Mouse (Mus musculus): ENCODE results near the gene Sf1. TPM values are rescaled to one million over a fixed set of nuclear protein-coding genes. Genes with fewer than 3 reads are reported as not detected.

The Sf1 gene
- polyA plus RNA-seq, 1 experiment = 47.9 TPM

DNA sequence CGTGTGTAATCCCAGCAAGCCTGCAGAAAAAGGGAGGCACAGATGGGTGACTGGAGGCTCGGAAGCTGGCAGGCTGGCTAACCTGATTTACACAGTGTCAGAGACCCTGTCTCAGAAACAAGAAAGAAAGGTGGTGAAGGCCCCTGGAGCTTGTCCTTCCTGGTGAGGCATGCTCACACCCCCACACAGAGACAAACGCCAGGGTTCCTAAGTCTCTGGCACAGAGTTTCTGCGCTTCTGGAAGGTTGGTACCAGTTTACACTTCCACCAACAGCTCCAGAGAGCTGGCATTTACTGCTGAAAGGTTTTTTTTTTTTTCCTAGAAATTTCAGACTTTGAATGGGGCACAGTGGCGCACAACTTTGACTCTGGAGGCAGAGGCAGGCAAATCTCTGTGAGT is 32.7 kb downstream of the Sf1 start:
- H3K4me3 ChIP-seq (ENCODE audit: insufficient read depth, low read depth, low read length) = no peak overlapping the region
- H3K27ac ChIP-seq (replicated peaks; ENCODE audit: low read depth, low read length) = no peak overlapping the region
- 0 out of 2 replicates have a peak, but pooled peaks cover 2% of the 10 kb centered on the region for H3K4me1 ChIP-seq (ENCODE audit: control insufficient read depth, insufficient read depth, insufficient read length, low read length)

DNA sequence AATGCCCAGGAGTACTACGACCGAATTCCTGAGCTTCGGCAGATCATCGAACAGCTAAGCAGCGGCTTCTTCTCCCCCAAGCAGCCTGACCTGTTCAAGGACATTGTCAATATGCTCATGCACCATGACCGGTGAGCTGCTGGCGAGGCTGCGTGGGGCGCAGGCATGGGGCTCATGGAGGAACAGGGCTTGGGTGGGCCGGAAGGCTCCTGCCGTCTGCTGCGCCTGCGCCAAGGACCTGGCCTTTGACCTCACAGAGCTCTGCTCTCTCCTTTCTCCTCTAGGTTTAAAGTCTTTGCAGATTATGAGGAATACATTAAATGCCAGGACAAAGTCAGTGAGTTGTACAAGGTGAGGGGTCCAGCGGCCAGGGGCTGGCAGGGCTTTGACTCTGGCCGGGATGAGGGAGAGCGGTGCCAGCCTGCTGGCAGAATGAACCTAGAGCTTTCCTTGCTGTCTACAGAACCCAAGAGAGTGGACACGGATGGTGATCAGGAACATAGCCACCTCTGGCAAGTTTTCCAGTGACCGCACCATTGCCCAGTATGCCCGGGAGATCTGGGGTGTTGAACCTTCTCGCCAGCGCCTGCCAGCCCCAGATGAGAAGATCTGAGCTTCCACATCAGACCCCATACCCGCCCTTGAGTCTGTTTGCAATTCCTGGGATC is 34.2 kb downstream of the Sf1 start:
- H3K4me3 ChIP-seq (ENCODE audit: insufficient read depth, low read depth, low read length) = no peak overlapping the region
- peak overlapping the region; percentile 82 for H3K27ac ChIP-seq (replicated peaks; ENCODE audit: low read depth, low read length)
- H3K4me1 ChIP-seq (ENCODE audit: control insufficient read depth, insufficient read depth, insufficient read length, low read length) = peaks cover 2% of the 10 kb centered on the region; the same call in 1 of the 2 replicates

DNA sequence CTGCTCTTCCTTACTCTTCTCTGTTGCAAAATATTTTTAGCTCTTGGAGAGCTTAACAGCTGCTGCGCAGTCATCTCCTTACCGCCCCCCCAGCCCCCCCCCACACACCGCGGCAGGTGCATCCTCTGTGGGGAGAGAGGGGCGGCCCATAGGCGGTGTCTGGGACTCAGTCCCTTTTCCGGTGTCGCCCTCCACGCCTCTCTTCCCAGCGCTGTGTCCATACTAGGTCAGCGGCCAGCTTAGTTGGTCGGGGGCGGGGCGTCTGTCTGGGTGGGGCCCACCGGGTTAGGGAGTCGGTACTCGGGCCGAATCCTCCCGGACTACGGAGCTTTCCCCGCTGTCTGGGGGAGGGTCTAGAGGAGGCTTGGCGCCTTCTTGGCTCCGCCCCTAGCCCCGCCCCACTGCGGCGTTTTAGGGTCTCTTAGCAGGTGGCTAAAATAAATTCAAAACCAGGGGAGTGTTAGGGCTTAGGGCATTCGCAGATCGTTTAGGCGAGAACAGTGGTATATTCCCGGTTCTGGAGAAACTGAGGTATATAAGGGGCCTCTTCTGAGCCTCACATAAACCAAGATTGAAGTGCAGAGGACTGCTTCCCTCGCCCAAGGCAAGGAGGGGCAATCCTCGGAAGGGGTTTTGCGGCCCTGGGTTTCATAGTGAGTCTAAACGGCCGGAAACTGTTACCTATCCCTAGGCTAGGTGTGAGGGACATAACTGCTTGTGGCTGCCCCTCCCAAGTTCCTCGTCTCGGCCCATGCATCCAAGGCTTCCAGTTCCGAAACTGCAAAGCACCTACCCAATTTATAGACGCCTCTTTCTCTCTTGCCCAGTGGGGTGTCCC is 35.2 kb downstream of the Sf1 start:
- Histone ChIP-seq H3K4me1 (ENCODE audit: control insufficient read depth, insufficient read depth, insufficient read length, low read length) (peaks cover 2% of the 10 kb centered on the region; the same call in 1 of the 2 replicates), H3K27ac (replicated peaks; ENCODE audit: low read depth, low read length) (peak overlapping the region; percentile 94), H3K4me3 (ENCODE audit: insufficient read depth, low read depth, low read length) (peak overlapping the region; percentile 78)

DNA sequence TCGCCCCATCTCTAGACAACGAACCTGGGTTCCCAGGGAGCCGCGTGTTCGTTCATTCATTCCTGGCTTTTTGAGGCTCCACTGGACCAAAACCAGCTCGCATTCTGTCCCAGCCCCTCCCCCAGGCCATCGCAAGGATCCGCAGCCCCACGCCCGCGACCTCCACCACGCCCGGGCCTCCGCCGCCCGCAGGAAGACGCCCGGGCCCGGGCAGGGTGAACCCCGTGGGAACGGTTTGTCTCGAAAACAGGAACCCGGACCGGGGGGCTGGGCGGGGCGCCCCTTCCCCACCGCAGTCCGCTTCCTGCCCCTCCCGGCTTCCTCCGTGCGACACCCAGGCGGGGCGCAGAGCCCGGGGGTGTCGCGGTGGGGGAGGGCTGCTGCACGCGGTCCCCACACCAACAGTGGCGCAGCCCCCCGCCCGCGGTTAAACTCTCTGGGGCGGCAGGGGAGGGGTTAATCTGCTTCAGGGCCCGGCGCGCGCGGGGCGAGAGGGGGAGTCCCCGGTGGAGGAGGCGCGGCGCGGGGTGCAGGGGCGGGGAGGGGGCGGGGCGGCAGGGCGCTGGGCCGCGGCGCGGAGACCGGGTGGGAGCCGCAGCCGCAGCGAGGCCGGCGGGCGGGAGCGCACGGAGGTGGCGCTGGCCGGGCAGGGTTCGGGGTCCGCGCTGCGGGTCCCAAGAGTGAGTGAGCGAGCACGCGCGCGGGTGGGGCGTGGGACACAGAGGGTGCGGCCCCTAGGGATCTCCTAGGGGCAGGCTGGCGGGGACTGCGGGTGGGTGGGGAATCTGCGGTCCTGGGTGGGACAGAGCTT is 36.0 kb downstream of the Sf1 start, which contains the start of gene Rasgrp2:
Rasgrp2 (plus strand) TSS at position 56 of the 811 bp plus-strand sequence.
- H3K4me1 ChIP-seq (ENCODE audit: control insufficient read depth, insufficient read depth, insufficient read length, low read length) = peaks cover 2% of the 10 kb centered on the region; the same call in 1 of the 2 replicates
- peak within 1 kb of the TSS; percentile 94 for H3K27ac ChIP-seq (replicated peaks; ENCODE audit: low read depth, low read length)
- H3K4me3 ChIP-seq (ENCODE audit: insufficient read depth, low read depth, low read length) = peak within 1 kb of the TSS; percentile 78

GRCm38 (mm10) chr19:6400096-6401086 is 36.9 kb downstream of the Sf1 start:
- Histone ChIP-seq H3K4me1 (ENCODE audit: control insufficient read depth, insufficient read depth, insufficient read length, low read length) (peaks cover 2% of the 10 kb centered on the region; the same call in 1 of the 2 replicates), H3K27ac (replicated peaks; ENCODE audit: low read depth, low read length) (peak overlapping the region; percentile 85)

DNA sequence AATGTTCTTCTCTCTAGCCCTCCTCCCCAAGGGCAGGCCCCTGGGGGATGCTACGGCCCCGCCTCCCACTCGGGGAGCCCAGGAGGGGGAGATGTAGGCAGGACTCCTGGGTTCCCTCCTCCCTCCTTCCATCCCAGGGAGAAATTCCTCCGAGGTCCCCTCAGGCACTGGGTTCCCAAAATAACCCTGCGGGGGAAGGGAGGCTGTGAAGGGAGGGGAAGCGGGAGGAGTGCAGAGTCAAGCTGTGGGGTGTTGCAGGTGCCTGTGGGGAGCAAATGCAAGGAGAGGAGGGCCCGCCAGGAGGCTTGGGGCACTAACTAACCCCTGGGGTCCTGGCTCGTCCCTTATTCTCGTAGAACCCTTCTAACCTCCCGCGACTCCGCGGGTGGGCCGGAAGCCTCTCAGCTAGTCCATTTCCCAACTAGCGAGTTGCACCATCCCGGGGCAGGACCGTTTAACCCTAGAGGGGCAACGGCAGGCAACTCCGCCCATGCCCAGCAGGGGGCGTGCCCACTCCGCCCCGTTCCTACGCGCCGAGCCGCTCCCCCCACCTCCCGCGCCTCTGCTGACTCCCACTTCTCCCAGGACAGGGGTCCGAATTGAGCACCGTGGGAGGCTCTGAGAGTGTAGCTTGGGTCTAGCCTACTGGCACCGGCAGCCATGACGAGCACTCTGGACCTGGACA is 37.8 kb downstream of the Sf1 start:
- H3K27ac ChIP-seq (replicated peaks; ENCODE audit: low read depth, low read length) = peak overlapping the region; percentile 80
- peak overlapping the region; percentile 78 for H3K4me3 ChIP-seq (ENCODE audit: insufficient read depth, low read depth, low read length)
- H3K4me1 ChIP-seq (ENCODE audit: control insufficient read depth, insufficient read depth, insufficient read length, low read length) = peaks cover 2% of the 10 kb centered on the region; the same call in 1 of the 2 replicates

More at GRCm38 (mm10) chr19:6400096-6401086, 36.9 kb downstream of the Sf1 start:
- H3K4me3 ChIP-seq (ENCODE audit: insufficient read depth, low read depth, low read length) = peak overlapping the region; percentile 78

- H3K4me3 ChIP-seq (ENCODE audit: insufficient read depth, low read depth, low read length) = peak overlapping the region; percentile 78
- H3K4me1 ChIP-seq (ENCODE audit: control insufficient read depth, insufficient read depth, insufficient read length, low read length) = peaks cover 2% of the 10 kb centered on the region; the same call in 1 of the 2 replicates
- H3K27ac ChIP-seq (replicated peaks; ENCODE audit: low read depth, low read length) = peak overlapping the region; percentile 71
Measured at GRCm38 (mm10) chr19:6401951-6402350, 38.5 kb downstream of the Sf1 start.

GRCm38 (mm10) chr19:6403869-6404268 is 40.4 kb downstream of the Sf1 start:
- H3K27ac ChIP-seq (replicated peaks; ENCODE audit: low read depth, low read length) = no peak overlapping the region
- no peaks in the 10 kb centered on the region; the same call in 1 of the 2 replicates for H3K4me1 ChIP-seq (ENCODE audit: control insufficient read depth, insufficient read depth, insufficient read length, low read length)
- no peak overlapping the region for H3K4me3 ChIP-seq (ENCODE audit: insufficient read depth, low read depth, low read length)

GRCm38 (mm10) chr19:6405433-6405832 is 41.9 kb downstream of the Sf1 start:
- no peak overlapping the region for H3K27ac ChIP-seq (replicated peaks; ENCODE audit: low read depth, low read length)
- no peak overlapping the region for H3K4me3 ChIP-seq (ENCODE audit: insufficient read depth, low read depth, low read length)
- no peaks in the 10 kb centered on the region; the same call in 1 of the 2 replicates for H3K4me1 ChIP-seq (ENCODE audit: control insufficient read depth, insufficient read depth, insufficient read length, low read length)

- Histone ChIP-seq H3K27ac (replicated peaks; ENCODE audit: low read depth, low read length) (no peak overlapping the region), H3K4me3 (ENCODE audit: insufficient read depth, low read depth, low read length) (no peak overlapping the region), H3K4me1 (ENCODE audit: control insufficient read depth, insufficient read depth, insufficient read length, low read length) (no peaks in the 10 kb centered on the region; the same call in 1 of the 2 replicates)
Measured at GRCm38 (mm10) chr19:6407109-6407508, 43.6 kb downstream of the Sf1 start.

DNA sequence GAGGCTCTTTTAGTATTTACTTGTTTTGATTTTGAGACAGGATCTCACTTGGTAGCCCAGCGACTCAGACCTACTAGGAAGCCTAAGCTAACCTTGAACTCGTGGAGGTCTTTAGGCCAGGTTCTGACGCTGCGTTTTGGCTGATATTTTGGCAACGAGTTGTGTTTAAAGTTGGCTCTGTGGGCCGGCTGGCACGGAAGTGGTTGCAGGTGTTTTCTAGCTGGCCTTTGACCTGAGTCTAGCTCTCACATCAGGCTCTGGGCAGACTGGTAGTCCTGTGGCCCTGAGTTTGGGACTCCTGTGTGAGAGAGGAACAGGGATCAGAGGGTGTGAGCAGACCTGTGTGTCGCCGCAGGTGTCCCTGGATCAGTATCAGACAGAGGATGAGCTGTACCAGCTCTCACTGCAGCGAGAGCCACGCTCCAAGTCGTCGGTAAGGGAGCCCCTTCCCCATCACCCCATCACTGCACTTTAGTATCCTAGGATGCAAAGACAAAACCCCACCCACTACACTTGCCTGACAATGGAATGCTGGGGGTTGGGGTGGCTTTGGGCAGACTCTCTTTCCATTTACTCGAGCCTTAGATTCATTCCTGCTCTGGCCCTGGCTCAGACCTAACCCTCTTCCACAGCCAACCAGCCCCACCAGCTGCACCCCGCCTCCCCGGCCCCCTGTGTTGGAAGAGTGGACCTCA is 44.5 kb downstream of the Sf1 start:
- Histone ChIP-seq H3K4me1 (ENCODE audit: control insufficient read depth, insufficient read depth, insufficient read length, low read length) (no peaks in the 10 kb centered on the region; the same call in 1 of the 2 replicates), H3K27ac (replicated peaks; ENCODE audit: low read depth, low read length) (no peak overlapping the region), H3K4me3 (ENCODE audit: insufficient read depth, low read depth, low read length) (no peak overlapping the region)

DNA sequence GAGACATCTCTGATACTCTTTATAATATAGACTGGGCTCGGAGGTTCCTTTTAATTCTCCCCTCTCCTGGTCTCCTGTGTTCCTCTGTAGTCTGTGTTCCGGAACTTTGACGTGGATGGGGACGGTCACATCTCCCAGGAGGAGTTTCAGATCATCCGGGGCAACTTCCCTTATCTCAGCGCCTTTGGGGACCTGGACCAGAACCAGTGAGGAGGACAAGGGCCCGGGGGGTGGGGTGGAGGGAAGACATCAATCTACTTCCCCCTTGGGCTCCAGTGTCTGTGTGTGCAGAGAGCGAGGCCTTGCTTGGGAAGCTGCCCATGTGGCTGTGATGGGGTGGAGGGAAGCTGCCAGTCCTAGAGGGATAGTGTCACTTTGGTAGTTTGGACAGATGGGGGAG is 45.3 kb downstream of the Sf1 start:
- Histone ChIP-seq H3K4me1 (ENCODE audit: control insufficient read depth, insufficient read depth, insufficient read length, low read length) (no peaks in the 10 kb centered on the region; the same call in 1 of the 2 replicates), H3K27ac (replicated peaks; ENCODE audit: low read depth, low read length) (no peak overlapping the region; the same call in 1 of the 2 replicates), H3K4me3 (ENCODE audit: insufficient read depth, low read depth, low read length) (no peak overlapping the region)

DNA sequence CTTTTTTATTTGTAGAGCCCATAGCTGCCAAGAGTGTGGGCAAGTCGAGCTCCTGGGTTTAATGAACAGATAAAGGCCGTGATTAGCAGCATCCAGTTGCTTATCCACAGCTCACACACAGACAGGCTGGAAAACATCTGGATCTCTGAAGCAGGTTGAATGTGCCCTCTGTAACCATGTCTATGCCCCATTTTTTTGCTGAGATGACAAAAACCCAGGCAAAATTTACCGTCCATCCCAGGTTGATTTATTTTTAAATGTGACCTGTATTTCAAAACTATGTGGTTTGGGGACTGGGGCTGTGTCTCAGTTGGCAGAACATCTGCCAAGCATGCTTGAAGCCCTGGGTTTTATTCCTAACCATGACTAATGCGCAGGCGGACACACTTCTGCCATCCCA is 45.7 kb downstream of the Sf1 start:
- Histone ChIP-seq H3K4me1 (ENCODE audit: control insufficient read depth, insufficient read depth, insufficient read length, low read length) (no peaks in the 10 kb centered on the region; the same call in 1 of the 2 replicates), H3K4me3 (ENCODE audit: insufficient read depth, low read depth, low read length) (no peak overlapping the region), H3K27ac (replicated peaks; ENCODE audit: low read depth, low read length) (no peak overlapping the region)

All from brown adipose tissue, adult 24 weeks (tissue).